In the genomic region with DNA sequence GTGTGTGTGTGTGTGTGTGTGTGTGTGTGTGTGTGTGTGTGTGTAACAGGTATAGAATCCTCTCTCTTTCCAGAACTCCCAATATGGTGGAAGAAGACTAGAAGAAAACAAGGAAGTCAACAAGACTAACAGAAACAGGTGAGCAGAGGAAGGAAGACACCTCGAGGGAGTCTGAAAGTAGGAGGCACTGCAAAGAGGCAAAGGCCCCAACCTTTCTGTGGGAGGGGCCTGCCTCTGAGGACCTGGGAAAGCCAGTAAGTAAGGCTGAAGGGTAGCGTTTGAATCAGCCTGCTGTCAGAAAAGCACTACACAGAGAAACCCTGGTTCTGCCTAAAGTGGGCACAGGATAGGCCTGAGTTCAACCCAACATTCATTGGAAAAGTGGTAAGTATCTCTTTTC, we compare ENCODE assay signal across 16 mouse cellular contexts. TPM values are rescaled to one million over a fixed set of nuclear protein-coding genes. Genes with fewer than 3 reads are reported as not detected.
A peak's percentile ranks its signal among the peaks of the same experiment; 100 is the strongest.
DNase-seq lines count a peak whose midpoint lies in the region; ATAC-seq lines count a peak whose summit lies in the region.
"Had no signal": no experiment of that assay in that cellular context is flagged by ENCODE, and none has a peak within 500 bp of the region (broad histone marks: within the 10 kb centered on the region; RNA-seq: fewer than 3 reads in every experiment).

No protein-coding gene starts in this region.

- H3K9me3 ChIP-seq in heart, embryonic 10.5 days, result peaks cover 3% of the 10 kb centered on the region; the same call in 1 of the 2 replicates
- H3K9me3 ChIP-seq in liver, embryonic 13.5 days (replicated peaks), result no peaks in the 10 kb centered on the region
- H3K9me3 ChIP-seq in liver, embryonic 11.5 days (ENCODE audit: control insufficient read depth, low read length), result no peaks in the 10 kb centered on the region
- H3K9me3 ChIP-seq: limb, embryonic 15.5 days had no signal

- no peaks in the 10 kb centered on the region for H3K27me3 ChIP-seq in heart, embryonic 10.5 days (ENCODE audit: insufficient read depth, poor library complexity, severe bottlenecking)
- H3K27me3 ChIP-seq in liver, embryonic 13.5 days, result no peaks in the 10 kb centered on the region
- H3K27me3 ChIP-seq in liver, embryonic 11.5 days (replicated peaks; ENCODE audit: control insufficient read depth, insufficient read depth, low read length), result no peaks in the 10 kb centered on the region
- H3K27me3 ChIP-seq: embryonic facial prominence, embryonic 13.5 days; limb, embryonic 15.5 days had no signal

- H3K4me3 ChIP-seq in heart, embryonic 10.5 days, result no peak overlapping the region
- no peak overlapping the region for H3K4me3 ChIP-seq in liver, embryonic 13.5 days (replicated peaks)
- H3K4me3 ChIP-seq in liver, embryonic 11.5 days (ENCODE audit: low read depth, low read length), result no peak overlapping the region
- H3K4me3 ChIP-seq in brown adipose tissue, adult 24 weeks (ENCODE audit: insufficient read depth, low read depth, low read length), result no peak overlapping the region
- H3K4me3 ChIP-seq: embryonic facial prominence, embryonic 13.5 days; hindbrain, embryonic 10.5 days; limb, embryonic 15.5 days had no signal

- WGBS in heart, embryonic 10.5 days, result 44% methylated on average over 2 of the region's 2 CpGs
- WGBS in liver, embryonic 13.5 days (ENCODE audit: insufficient replicate concordance), result 26% methylated on average over 2 of the region's 2 CpGs
- 48% methylated on average over 2 of the region's 2 CpGs for WGBS in liver, embryonic 11.5 days

- no peak for ATAC-seq in liver, embryonic 13.5 days (ENCODE audit: low read depth)
- no peak for ATAC-seq in liver, embryonic 11.5 days (replicated peaks; ENCODE audit: low FRiP score)

- peak overlapping the region; percentile 36; the same call in 1 of the 2 replicates for H3K27ac ChIP-seq in heart, embryonic 10.5 days
- H3K27ac ChIP-seq in liver, embryonic 13.5 days, result peak overlapping the region; percentile 71
- no peak overlapping the region for H3K27ac ChIP-seq in liver, embryonic 11.5 days (ENCODE audit: low read depth, low read length)
- peak overlapping the region; percentile 59 for H3K27ac ChIP-seq in brown adipose tissue, adult 24 weeks (replicated peaks; ENCODE audit: low read depth, low read length)
- H3K27ac ChIP-seq: embryonic facial prominence, embryonic 13.5 days; hindbrain, embryonic 10.5 days; limb, embryonic 15.5 days had no signal

- peaks cover 16% of the 10 kb centered on the region; the same call in 1 of the 2 replicates for H3K36me3 ChIP-seq in heart, embryonic 10.5 days
- H3K36me3 ChIP-seq in liver, embryonic 13.5 days, result 0 out of 2 replicates have a peak, but pooled peaks cover 2% of the 10 kb centered on the region
- no peaks in the 10 kb centered on the region for H3K36me3 ChIP-seq in liver, embryonic 11.5 days (ENCODE audit: control insufficient read depth, insufficient read depth, low read length)
- H3K36me3 ChIP-seq: embryonic facial prominence, embryonic 13.5 days; limb, embryonic 15.5 days had no signal

- 0 out of 2 replicates have a peak overlapping the region, but pooled peaks have one; percentile 3 for H3K4me2 ChIP-seq in liver, embryonic 13.5 days
- H3K4me2 ChIP-seq in liver, embryonic 11.5 days, result no peak overlapping the region
- H3K4me2 ChIP-seq: embryonic facial prominence, embryonic 13.5 days; limb, embryonic 15.5 days had no signal

- H3K4me1 ChIP-seq in heart, embryonic 10.5 days, result peaks cover 50% of the 10 kb centered on the region
- H3K4me1 ChIP-seq in liver, embryonic 13.5 days (replicated peaks), result peaks cover 52% of the 10 kb centered on the region
- peaks cover 29% of the 10 kb centered on the region for H3K4me1 ChIP-seq in liver, embryonic 11.5 days (replicated peaks; ENCODE audit: control insufficient read depth, insufficient read depth, low read length)
- H3K4me1 ChIP-seq in brown adipose tissue, adult 24 weeks (ENCODE audit: control insufficient read depth, insufficient read depth, insufficient read length, low read length), result peaks cover 24% of the 10 kb centered on the region

- no peak overlapping the region for H3K9ac ChIP-seq in liver, embryonic 13.5 days
- no peak overlapping the region for H3K9ac ChIP-seq in liver, embryonic 11.5 days (ENCODE audit: low read depth, low read length)
- H3K9ac ChIP-seq: embryonic facial prominence, embryonic 13.5 days; limb, embryonic 15.5 days had no signal

- no peak for DNase-seq in heart, embryonic 10.5 days (ENCODE audit: low spot score)
- DNase-seq in heart, adult 18-20 months, result no peak
- no peak for DNase-seq in liver, embryonic 13.5 days
- no peak for DNase-seq in liver, embryonic 11.5 days (ENCODE audit: low spot score)
- peak; percentile 49 for DNase-seq in CD4-positive helper T cell, adult 2 months (ENCODE audit: low read depth, low spot score)
- no peak for DNase-seq in frontal cortex, postnatal 14 days (ENCODE audit: low spot score in 2 of 2)
- no peak for DNase-seq in yolk sac, embryonic 10.5 days (ENCODE audit: low spot score)
- DNase-seq: adrenal gland, adult 8-10 months; cerebellum, postnatal 36 days; gastrocnemius, postnatal 14 days; kidney, adult 2 months; lung, postnatal 4 days had no signal

RNA-seq across cellular contexts. Expression of gene Sorbs1, which starts 4.7 kb away (rescaled TPM):
- polyA plus RNA-seq in heart, embryonic 10.5 days (2016; fragmentation: Nextera tagmentation; extraction: Ambion mirVana), result 71.2 and 98.1 TPM in 2 replicates
- 100 to 1,000 TPM; 642 to 766 TPM for total RNA-seq in heart, adult 18-20 months (2021)
- polyA plus RNA-seq in liver, embryonic 13.5 days (2015; fragmentation: Nextera tagmentation; extraction: Ambion mirVana), result 28.8 and 37.4 TPM in 2 replicates
- polyA plus RNA-seq in liver, embryonic 11.5 days (2014; fragmentation: Nextera tagmentation; extraction: Ambion mirVana), result 41.9 and 45.0 TPM in 2 replicates
- polyA plus RNA-seq in brown adipose tissue, adult 24 weeks (2012; ENCODE audit: insufficient read depth, insufficient read length, missing spikeins), result 254 and 431 TPM in 2 replicates
